Mouse (Mus musculus) kidney, adult 2 months (tissue): ENCODE data around the gene Sub1. TPM values are rescaled to one million over a fixed set of nuclear protein-coding genes. Genes with fewer than 3 reads are reported as not detected.

ENCODE experiments used
- DNase-seq: peaks from one replicate; pipeline ENCODE4 v3.0.0; 2021
- H3K27ac ChIP-seq: fragments of 200-500 bp; 2 replicates; pipeline ENCODE4 v1.5.1; 2012; ENCODE audit warnings: low read depth, low read length, control low read depth, inconsistent platforms; ENCODE audit not compliant: insufficient read depth
- H3K27me3 ChIP-seq: fragments of 200-500 bp; replicated peaks from 2 replicates; pipeline ENCODE4 v1.6.1; 2012; ENCODE audit warnings: mild to moderate bottlenecking, moderate library complexity, low read length, inconsistent platforms; ENCODE audit not compliant: control insufficient read depth, insufficient read depth
- H3K36me3 ChIP-seq: fragments of 200-500 bp; 2 replicates; pipeline ENCODE4 v1.6.1; 2012; ENCODE audit warnings: mild to moderate bottlenecking, moderate library complexity, low read length, inconsistent platforms; ENCODE audit not compliant: control insufficient read depth, insufficient read depth
- H3K4me1 ChIP-seq: fragments of 200-500 bp; 2 replicates; pipeline ENCODE4 v1.6.1; 2011; ENCODE audit warnings: low read length; ENCODE audit not compliant: control insufficient read depth, insufficient read depth
- H3K4me3 ChIP-seq: fragments of 200-500 bp; 2 replicates; pipeline ENCODE4 v1.5.1; 2011; ENCODE audit warnings: mild to moderate bottlenecking, low read depth, low read length, control low read depth; ENCODE audit not compliant: insufficient read depth
- CTCF ChIP-seq: fragments of 200-500 bp; conservative IDR thresholded peaks from 2 replicates; pipeline ENCODE4 v1.5.1; 2011; ENCODE audit warnings: low read depth, mild to moderate bottlenecking, control low read depth, low read length, moderate library complexity, mixed read lengths; ENCODE audit not compliant: insufficient read depth, insufficient read length
- POLR2A ChIP-seq: fragments of 200-500 bp; IDR thresholded peaks from one replicate; pipeline ENCODE4 v1.6.1; 2011; ENCODE audit warnings: low read depth, low read length, control low read depth
- WGBS: fragments of 180-500 bp; shearing (Covaris S2); methylation state at CpG from one replicate; pipeline ENCODE4 v1.1.7; 2018; 5-methylcytosine and 5-hydroxymethylcytosine counted together
- polyA plus RNA-seq: library from polyadenylated mRNA; depleted of rRNA; stranded (reverse); fragments of >200 nt; gene quantifications from 2 replicates; pipeline ENCODE4 v1.2.3, GENCODE M21; 2012

The Sub1 gene
- polyA plus RNA-seq, 1 experiment, result 10.5 TPM

DNA sequence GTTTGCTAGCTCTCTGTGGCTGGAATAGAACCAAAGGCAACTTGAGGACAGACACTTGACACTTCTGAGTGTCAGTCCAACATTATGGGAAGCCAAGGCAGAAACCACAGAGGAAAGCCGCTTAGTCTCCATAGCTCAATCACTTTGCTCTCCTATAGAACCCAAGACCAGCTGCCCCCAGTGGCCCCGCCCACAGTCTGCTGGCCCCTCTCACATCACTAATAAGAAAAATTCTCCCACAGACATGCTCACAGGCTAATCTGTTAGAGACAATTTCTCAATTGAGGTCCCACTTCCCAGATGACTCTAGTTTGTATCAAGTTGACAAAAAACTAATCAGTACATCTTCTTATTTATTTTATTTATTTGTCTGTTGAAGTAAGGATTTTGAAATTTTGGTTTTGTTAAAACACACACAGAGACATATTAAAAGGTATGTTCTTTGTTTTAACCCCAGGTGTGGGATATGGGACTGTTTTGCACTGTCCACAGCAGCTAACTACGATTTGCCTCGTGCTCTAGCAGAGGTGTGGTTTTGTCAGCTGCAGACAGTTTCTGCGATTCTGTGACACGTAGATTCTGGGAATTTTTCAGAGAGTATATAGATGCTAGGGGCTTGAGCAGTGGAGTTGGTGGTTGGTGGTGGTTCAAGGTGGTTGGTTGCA lies 16.9 kb upstream of the Sub1 start:
- Histone ChIP-seq H3K27me3 (no peaks in the 10 kb centered on the region), H3K36me3 (no peaks in the 10 kb centered on the region), H3K27ac (no peak overlapping the region), H3K4me1 (no peaks in the 10 kb centered on the region), H3K4me3 (no peak overlapping the region)
- WGBS, result 73% methylated on average over 6 of the region's 6 CpGs
- DNase-seq, result no peak
- TF ChIP-seq POLR2A (no peak), CTCF (no peak)

DNA sequence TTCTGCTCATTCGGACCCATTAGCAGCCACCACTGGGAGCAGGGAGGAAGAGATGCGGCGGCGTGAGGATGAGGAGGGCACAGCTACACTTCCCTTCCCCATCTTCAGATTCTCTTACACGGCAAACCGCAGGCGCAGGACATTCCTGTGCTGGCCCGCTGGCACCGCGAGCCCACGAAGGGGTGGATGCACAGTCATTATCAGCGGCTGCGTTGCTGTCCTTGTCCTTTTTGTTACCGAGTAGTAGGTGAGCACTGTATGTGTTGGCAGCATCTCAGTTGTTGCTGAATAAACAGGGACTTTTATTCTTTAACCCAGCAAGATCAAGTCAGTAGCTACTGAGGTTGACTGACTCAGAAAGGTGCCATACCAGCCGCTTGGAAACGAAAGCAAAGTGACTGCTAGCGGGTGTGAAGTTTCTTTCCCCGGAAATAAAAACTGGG lies 13.8 kb upstream of the Sub1 start:
- peak overlapping the region; percentile 34 for H3K4me3 ChIP-seq
- H3K36me3 ChIP-seq, result no peaks in the 10 kb centered on the region
- no peak for TF ChIP-seq POLR2A
- TF ChIP-seq CTCF, result no peak
- H3K4me1 ChIP-seq, result no peaks in the 10 kb centered on the region
- peak; percentile 35 for DNase-seq
- no peak overlapping the region for H3K27ac ChIP-seq
- 29% methylated on average over 18 of the region's 18 CpGs for WGBS
- H3K27me3 ChIP-seq, result no peaks in the 10 kb centered on the region

- TF ChIP-seq POLR2A (no peak), CTCF (no peak)
- WGBS, result 60% methylated on average over 23 of the region's 23 CpGs
- Histone ChIP-seq H3K36me3 (no peaks in the 10 kb centered on the region), H3K27me3 (no peaks in the 10 kb centered on the region), H3K4me3 (peak overlapping the region; percentile 34), H3K27ac (no peak overlapping the region), H3K4me1 (no peaks in the 10 kb centered on the region)
- DNase-seq, result no peak
These were observed 13.2 kb upstream of the Sub1 start for GRCm38 (mm10) chr15:12009712-12010601.

DNA sequence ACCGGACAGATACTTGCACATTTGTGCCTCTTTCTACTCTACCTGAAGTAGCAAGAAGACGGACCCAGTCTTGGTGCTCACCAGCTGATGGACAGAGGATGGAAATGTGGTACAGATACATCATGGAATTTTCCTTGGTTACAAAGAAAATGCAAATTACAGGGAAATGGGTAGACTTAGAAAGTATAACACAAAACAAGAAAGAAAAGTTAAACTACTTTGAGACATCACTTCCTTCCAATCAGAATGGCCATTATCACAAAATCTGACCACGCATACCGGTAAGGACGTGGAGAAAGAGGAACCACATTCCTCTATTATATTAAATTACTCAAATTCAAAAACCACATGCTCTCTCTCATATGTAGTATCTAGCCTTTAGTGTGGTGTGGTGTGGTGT lies 12.1 kb upstream of the Sub1 start:
- no peak overlapping the region for H3K27ac ChIP-seq
- H3K36me3 ChIP-seq, result no peaks in the 10 kb centered on the region
- H3K4me3 ChIP-seq, result no peak overlapping the region
- H3K4me1 ChIP-seq, result no peaks in the 10 kb centered on the region
- DNase-seq, result no peak
- no peaks in the 10 kb centered on the region for H3K27me3 ChIP-seq
- 88% methylated on average over 5 of the region's 5 CpGs for WGBS
- no peak for TF ChIP-seq POLR2A
- no peak for TF ChIP-seq CTCF

DNA sequence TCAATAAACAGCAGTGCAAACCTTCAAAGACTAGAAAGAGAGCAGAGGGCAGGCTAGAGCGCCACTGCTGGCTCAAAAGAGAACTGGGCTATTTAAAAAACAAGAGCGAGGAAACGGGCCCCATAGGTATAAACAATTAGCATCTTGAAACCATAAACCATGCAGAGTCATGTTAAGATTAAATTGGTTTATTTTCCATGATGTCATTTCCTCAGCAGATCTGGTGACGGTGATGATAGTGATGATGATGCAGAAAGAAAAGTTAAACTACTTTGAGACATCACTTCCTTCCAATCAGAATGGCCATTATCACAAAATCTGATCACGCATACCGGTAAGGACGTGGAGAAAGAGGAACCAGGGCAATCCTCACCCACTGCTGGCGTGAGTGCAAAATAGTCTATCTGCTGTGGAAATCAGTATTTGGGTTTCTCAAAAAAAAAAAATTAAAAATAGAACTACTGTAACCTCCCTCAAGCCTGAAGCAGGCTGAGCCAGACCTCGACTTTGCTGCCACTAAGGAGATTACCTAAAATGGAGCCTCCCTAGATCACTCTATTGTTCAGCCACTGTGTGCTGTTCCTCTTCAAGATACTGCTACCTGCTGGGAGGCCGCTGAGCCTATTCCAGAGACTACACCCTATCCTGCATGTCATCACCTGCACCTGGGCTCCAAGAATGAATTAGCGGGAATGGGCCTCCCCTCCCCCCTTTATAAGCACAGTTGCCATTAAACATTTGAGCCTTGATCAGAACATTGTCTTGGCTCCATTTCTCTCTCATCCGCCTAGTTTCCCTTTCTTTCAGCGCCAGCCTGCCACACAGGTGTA lies 11.4 kb upstream of the Sub1 start:
- WGBS, result 67% methylated on average over 13 of the region's 13 CpGs
- H3K36me3 ChIP-seq, result no peaks in the 10 kb centered on the region
- H3K4me1 ChIP-seq, result no peaks in the 10 kb centered on the region
- no peak overlapping the region for H3K27ac ChIP-seq
- no peak; the same call in 1 of the 2 replicates for TF ChIP-seq CTCF
- TF ChIP-seq POLR2A, result no peak
- H3K4me3 ChIP-seq, result no peak overlapping the region
- H3K27me3 ChIP-seq, result no peaks in the 10 kb centered on the region
- DNase-seq, result no peak

GRCm38 (mm10) chr15:12007421-12007820 lies 10.6 kb upstream of the Sub1 start:
- Histone ChIP-seq H3K36me3 (no peaks in the 10 kb centered on the region), H3K27me3 (no peaks in the 10 kb centered on the region), H3K4me1 (no peaks in the 10 kb centered on the region), H3K4me3 (no peak overlapping the region), H3K27ac (no peak overlapping the region)
- no peak for TF ChIP-seq POLR2A
- TF ChIP-seq CTCF, result no peak
- no peak for DNase-seq
- 64% methylated on average over 7 of the region's 7 CpGs for WGBS

DNA sequence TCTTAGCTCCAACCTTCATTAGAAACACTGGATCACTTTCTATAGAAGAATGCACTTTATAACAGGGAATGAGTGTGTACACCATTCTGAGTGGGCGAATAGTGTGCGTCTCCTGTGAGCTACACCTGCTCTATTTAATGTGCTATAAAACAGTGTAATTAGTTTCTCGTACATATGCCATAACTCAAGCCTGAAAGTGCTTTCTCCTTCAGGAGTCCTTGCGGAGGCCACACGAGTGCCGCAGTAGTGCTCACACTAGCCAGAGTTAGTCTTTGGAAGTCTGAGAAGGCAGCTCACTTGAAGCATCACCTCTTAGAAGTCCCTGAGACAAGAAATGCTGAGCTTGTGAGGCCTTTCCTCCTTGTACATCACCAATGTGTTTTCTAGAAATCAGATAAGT lies 9.4 kb upstream of the Sub1 start:
- Histone ChIP-seq H3K27me3 (no peaks in the 10 kb centered on the region), H3K27ac (no peak overlapping the region), H3K36me3 (no peaks in the 10 kb centered on the region), H3K4me3 (no peak overlapping the region), H3K4me1 (no peaks in the 10 kb centered on the region)
- 82% methylated on average over 6 of the region's 6 CpGs for WGBS
- no peak for DNase-seq
- TF ChIP-seq CTCF (no peak), POLR2A (no peak)
